Mouse (Mus musculus): ENCODE measurements at regions not wholly inside any gene's neighbourhood (a gene's known extent, or its start where the extent isn't known, plus 50 kb on each side); places are given as distances from the start of the nearest gene placed in this dataset.

GRCm38 (mm10) chr2:11051621-11052020 is 120.3 kb upstream of the Prkcq start:
- TF ChIP-seq CTCF (IDR thresholded peaks at IDR 0.05; ENCODE audit: insufficient read depth, low read depth, low read length) (no peak), POLR2A (IDR thresholded peaks at IDR 0.05; ENCODE audit: insufficient read depth, low read depth, low read length) (no peak)
